Mouse (Mus musculus): ENCODE measurements around the gene Hnrnpab.
A peak's percentile ranks its signal among the peaks of the same experiment; 100 is the strongest.
"Not testable (repeated sequence)": the region's sequence is repeated elsewhere in the genome, so short reads cannot be mapped to it uniquely, and the experiment has no call there.

The Hnrnpab gene

DNA sequence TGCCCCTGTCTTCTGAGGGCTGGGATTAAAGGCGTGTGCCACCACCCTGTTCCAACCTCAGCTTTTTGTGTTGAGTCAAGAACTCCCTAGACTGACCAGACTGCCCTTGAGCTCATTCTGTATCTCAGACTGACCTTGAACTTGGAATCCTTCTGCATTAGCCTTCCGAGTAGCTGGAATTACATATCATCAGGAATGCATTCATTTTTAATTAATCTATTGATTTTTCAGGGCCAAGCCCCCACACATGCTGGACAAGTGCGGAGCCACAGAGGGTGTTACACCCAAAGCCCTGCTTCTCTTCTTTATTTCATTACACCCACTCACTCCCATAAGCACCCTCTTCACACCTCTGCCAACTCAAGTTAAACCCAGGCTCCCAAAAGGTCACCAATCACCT is 27.1 kb upstream of the Hnrnpab start:
- no peak for DNase-seq (ENCODE audit: low spot score)

DNA sequence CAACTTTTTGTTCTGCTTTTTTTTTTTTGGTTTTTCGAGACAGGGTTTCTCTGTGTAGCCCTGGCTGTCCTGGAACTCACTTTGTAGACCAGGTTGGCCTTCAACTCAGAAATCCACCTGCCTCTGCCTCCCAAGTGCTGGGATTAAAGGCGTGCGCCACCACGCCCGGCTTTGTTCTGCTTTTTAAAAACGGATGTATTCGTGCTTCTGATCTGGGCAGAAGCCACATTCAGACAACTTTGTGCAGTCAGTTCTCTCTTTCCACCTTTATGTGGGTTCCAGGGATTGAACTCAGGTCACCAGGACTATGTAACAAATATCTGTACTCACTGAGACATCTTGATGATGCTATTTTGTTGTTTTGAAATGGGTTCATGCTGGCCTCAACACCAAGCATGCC is 26.6 kb upstream of the Hnrnpab start:
- DNase-seq (ENCODE audit: low spot score): not testable (repeated sequence)

DNA sequence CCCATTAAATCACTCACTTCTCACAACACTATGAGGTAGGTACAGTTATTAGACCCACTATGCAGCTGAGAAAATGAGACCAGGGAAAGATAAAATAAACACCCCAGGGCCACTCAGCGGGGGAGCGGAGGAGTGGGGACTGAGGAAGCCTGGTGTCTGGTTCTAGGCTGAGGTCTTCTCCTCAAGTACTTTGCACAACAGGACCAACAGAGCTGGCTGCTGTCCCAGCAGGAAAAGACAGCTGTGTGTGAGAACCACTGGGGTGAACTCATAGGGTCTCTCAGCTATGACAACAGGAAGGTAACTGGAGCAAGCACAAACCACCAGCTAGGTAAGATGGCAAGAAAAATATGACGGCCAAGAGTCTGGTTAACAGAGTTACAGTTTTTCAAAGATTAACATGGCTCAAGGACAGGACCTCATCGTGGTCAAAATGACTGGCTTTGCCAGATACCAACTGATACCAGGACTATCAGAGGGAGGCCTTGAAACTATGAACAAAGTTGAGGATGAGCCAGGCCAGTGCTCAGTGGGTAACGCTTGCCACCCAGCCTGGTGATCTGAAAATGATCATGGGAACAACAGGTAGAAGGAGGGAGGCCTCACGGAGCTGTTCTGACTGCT is 25.6 kb upstream of the Hnrnpab start:
- DNase-seq (ENCODE audit: low spot score): no peak

DNA sequence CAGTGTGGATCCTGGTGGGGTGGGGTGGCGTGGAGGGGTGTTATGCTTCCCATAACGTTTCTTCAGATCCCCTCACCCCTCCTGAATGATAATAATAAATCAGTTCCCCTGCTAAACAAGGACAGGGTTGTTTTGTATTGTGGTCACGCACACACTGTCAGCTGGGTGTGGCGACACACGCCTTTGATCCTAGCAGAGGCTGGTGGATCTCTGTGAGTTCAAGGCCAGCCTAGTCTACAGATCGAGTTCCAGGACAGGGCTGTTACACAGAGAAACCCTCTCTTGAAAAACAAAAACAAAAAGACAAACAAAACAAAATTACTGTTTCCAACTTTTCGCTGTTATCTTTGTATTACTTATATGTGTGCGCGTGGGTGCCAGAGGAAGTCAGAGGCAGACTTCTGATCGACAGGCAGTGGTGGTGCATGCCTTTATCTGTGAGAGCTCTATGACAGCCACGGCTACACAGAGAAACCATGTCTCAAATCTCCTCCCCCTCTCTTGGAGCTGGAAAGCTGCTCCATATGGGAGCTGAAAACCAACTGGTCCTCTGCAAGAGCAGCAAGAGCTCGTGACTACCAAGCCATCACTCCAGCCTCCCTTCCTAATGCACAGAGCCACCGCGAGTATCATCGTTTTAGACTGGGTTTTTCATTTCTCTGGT is 23.1 kb upstream of the Hnrnpab start:
- no peak for DNase-seq (ENCODE audit: low spot score)

DNA sequence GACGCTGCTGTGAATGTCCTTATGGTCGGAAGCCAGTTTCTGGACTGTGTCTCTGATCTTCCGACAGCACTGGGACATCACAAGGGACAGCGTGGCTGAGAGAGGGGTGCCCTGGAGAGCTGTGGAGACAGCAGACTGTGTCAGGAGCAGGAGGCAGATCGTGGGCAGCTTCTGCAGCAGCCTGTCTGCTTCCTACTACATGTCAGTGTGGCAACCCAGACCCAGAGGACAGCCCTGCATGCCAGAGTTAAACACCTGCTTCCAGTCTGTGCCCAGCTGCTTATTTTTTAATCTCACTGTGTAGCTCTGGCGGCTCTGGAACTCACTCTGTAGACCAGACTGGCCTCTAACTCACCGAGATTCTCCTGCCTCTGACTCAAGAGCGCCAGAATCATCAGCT is 21.3 kb upstream of the Hnrnpab start:
- no peak for DNase-seq (ENCODE audit: low spot score)

DNA sequence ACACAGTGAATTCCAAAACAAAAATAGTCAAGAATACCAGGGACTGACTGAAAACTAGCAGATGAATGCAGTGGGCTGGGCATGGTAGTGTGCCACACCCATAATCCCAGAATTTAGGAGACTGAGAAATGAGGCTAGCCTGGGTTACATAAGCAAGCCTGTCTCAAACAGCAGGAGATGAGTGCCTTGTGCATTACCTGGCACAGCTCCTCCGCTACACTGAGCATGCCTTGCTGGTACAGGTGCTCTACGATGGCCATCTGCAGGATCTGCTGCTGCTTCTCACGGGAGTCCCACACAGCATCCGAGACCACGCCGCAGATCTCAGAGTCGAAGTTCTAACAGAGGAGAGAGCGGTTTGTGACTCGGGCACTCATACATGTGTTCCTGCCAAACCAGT is 20.8 kb upstream of the Hnrnpab start:
- no peak for DNase-seq (ENCODE audit: low spot score)

DNA sequence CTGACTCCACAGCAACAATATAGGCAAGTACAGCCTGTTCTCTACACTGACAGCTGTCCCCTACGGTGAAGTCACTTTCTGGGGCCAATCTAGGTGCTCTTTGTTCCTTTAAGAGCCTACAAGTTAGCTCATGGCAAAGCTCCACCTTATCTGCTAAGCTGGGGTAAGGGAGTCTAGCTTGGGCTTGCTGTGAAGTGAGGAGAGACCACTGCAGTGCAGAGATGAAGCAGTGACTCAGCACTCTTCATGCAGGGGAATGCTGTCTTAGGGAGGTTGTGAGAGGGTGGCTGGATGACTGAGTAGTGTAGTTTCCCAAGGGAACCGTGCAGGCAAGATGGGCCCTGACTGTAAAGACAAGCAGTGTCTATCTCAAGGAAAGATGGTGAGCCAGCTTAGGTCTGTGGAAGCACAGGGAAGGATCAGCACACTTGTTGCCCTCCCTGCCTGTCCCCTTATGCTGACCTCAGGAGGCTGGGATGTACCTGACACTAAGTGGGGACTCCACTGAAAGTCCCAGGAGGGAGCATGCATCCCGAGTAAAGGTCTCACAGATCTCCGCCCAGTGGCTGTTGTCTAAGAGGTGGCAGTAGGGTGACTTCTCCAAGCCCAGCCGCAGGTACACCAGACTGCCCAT is 18.7 kb upstream of the Hnrnpab start:
- DNase-seq (ENCODE audit: low spot score): peak; percentile 46

DNA sequence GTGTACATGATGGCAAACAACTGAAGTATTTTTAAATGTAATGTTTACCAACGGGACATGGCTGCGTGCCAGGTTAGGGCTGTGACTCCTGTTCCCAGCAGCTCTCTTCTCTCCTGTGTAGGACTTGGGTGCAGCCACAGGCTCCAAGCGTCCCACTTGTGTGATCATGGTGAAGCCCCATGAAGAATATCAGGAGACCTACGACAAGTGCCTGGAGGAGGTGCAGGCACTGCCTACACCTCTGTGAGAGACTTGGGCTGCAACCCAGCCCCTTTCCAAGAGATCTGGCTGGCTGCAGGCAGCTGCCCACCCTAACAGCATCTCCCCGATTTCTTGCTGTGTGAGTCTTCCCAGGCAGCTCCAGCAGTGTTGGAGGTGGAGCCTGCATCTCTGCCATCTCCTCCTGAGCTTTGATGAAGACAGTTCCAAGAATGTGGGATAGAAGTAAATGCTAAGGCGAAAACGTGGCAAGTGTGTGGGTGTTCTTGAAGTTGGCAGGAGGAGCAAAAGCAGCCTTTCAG is 16.4 kb upstream of the Hnrnpab start:
- DNase-seq (ENCODE audit: low spot score): no peak

DNA sequence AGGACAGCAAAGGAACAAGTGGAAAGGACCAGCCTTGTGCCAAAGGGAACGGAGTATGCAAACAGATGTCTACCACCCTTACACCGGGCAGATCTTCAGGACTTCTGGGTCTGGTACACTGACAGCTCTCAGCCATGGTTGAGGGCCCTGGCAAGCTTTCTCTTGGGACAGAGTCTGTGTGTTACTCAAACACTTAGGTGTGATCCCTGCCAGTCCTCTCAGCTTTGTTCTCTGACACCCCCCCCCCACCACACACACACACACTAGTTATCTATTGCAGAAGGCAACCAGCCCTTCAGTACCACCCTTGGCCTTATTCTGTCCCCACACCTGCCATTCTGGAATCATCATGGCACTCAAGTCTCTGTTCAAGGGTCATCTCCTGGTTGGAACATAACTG is 15.1 kb upstream of the Hnrnpab start:
- no peak for DNase-seq (ENCODE audit: low spot score)

DNA sequence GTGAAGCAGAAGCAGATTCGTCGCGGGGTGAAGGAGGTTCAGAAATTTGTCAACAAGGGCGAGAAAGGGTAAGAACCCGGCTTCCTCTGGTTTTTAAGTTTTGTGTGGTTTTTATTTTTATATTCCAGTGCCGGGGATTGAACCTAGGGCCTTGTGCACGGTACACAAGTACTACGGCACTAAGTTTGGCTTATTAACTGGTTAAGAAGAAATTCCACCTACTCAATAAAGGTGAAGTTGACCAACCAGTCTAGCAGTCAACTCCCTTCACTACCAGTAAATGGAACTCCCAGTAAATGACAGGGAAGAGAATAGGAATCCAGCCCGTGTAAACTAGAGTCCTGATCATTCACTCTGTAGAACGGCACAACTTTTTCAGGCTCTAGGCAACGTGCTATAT is 13.4 kb upstream of the Hnrnpab start:
- no peak for DNase-seq (ENCODE audit: low spot score)

DNA sequence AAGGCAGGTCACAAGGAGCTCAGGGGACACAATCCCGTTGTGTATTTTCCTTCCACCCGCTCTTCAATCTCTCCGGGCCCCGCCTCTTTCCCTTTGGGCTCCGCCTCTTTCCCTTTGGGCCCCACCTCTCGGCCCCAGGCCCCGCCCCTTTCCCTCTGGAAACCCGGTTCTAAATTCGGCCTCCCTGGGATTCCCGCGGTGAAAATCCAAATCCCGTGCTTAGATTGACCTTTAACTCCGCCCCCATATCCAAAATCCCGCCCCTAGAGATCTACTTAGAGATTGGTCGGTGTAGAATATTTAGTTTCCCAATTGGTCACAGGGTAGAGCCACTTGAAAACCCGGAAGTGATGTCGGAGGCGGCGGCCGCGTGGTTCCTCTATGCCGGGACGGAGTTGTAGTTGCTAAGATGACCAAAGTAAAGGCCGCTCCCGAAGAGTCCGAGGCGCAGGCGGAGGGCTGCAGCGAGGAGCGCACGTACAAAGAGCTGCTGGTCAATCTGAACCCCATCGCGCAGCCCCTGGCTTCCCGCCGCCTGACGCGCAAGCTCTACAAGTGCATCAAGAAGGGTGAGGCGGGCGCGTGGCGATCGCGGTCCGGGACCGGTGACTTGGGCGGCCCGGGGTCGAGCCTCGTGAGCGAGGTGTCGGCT is 12.9 kb upstream of the Hnrnpab start, which contains the start of gene Nhp2:
Nhp2 (plus strand) TSS at position 327 of the 652 bp plus-strand sequence.
- DNase-seq (ENCODE audit: low spot score): peak; percentile 100

DNA sequence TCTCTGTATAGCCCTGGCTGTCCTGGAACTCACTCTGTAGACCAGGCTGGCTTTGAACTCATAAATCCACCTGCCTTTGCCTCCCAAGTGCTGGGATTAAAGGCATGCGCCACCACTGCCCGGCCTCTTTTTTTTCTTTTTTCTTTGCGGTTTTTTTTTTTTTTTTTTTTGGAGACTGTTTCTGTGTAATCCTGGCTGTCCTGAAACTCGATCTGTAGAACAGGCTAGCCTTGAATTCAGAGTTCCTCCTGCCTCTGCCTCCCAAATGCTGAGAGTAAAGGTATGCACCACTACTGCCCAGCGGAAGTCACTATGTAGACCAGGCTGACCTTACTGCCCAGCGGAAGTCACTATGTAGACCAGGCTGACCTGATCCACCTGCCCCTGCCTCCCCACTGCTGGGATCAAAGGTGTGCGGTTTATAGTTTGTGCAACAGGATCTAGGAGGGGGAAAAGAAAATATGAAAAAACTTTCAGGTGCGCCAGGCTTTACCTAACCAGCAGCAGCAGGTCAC is 12.3 kb upstream of the Hnrnpab start:
- DNase-seq (ENCODE audit: low spot score): no peak

DNA sequence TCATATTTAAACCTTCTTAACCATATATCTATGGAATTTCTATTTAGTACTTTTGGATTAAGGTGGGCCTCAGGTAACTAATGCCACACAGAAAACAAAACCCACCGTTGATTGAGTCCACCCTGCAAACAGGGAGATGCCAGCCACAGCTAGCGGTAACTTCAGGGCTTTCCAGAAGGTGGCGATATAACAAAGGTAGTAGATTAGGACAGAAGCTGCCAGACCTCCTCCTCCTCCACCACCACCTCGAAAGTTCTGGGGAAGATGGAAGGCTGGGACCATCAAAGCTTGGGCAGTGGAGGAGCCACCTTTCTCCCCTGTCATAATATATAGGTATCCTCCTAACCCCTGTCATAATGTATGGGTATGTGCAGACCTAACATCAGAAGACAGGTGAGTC is 11.0 kb upstream of the Hnrnpab start:
- peak; percentile 83 for DNase-seq (ENCODE audit: low spot score)

DNA sequence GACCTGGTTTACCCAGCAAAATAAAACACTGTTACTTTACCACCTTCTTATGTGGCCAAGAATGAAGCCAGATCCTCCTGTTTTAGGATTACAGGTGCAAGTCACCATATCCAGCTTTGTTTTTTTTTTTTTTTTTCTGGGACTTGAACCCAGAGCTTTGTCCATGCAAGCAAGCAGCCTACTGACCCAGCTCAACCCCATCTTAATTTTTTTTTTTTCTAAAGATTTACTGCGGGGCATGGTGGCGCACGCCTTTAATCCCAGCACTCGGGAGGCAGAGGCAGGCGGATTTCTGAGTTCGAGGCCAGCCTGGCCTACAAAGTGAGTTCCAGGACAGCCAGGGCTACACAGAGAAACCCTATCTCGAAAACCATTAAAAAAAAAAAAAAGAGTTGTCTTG is 9.5 kb upstream of the Hnrnpab start:
- not testable (repeated sequence) for DNase-seq (ENCODE audit: low spot score)

DNA sequence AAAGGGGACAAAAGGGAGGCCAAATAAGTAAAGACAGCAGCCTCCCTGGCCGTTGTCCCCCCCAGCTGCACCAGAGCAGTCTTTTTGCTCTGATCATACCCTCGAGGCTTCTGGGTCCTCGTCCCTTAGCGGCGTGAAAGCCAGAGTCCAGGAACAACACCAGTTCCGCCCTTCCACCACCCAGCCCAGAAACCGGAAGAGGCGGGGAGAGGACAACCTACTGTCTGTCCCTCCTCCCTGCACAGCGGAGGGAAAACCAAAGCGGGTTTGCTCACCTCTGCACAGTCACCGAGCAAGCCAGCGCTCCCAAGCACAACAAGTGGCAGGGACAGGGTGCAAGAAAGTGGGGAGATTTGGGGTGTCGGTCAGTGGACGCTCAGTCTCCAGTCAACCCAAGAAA is 9.0 kb upstream of the Hnrnpab start:
- peak; percentile 87 for DNase-seq (ENCODE audit: low spot score)

DNA sequence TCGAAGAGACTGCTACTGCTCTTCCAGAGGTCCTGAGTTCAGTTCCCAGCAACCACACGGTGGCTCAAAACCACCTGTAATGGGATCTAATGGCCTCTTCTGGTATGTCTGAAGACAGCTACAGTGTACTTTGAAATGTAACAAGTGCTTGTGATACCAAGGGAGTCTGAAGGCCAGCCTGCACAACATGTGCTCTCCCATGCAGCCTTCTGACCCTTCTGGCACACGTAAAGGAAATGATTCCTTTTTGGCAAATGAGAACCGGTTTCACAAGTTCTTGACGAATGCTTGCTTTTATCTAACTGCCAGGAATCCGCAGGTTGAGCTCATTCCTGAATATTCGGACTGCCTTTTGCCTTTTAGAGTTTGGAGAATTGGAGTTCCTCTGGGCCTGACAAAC is 8.5 kb upstream of the Hnrnpab start:
- DNase-seq (ENCODE audit: low spot score): no peak

DNA sequence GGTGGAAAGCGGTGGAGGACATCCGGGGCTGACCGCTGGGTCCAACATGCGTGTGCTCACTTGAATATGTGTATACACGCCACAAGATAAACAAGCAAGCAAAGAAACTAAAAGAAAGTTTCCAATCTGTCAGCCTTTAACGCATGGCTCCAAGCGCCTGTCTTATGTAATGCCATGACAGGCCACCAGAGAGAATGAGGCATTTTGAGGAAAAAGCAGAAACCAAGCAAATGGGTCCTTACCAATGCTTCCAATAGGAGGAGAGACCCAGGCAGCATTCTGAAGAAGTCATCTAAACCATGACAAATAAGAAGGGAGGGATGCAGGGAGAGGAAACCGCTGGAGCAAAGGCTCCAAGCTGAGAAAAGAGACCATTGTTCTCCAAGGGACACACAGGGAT is 7.6 kb upstream of the Hnrnpab start:
- DNase-seq (ENCODE audit: low spot score): no peak

DNA sequence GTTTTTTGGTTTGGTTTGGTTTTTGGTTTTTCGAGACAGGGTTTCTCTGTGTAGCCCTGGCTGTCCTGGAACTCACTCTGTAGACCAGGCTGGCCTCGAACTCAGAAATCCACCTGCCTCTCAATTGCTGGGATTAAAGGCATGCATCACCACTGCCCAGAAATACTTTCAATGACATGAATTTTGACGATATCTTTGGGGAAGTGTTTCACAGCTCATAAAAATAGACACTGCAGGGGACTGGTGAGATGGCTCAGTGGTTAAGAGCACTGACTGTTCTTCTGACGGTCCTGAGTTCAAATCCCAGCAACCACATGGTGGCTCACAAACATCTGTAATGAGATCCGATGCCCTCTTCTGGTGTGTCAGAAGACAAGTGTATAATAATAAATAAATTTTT is 3.3 kb upstream of the Hnrnpab start:
- DNase-seq (ENCODE audit: low spot score): not testable (repeated sequence)

DNA sequence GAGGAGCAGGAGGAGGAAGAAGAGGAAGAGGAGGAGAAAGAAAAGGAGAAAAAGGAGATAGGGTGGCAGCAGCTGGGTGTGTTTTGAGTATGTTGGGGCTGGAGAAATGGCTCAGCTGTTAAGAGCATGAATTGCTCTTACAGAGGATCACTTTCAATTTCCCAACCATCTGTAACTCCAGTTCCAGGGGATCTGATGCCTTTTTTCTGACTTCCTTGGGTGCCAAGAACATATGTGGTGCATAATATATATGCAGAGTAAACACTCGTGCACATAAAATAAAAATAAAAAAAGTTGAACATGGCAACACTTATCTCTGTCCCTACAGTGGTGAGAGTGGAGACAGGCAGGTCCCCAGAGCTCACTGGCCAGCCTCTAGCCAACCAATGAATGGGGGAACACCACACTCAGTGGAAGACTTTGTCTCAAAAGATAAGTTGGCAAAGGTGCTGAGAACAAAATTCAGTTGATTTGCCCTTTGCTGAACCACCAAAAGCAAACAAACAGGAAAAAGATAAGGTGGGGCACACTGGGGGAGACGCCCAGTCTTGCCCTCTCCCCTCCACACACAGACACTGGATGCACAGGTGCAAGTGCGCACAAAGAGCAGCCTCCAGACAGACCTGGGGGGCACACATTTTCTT is 2.7 kb upstream of the Hnrnpab start:
- DNase-seq (ENCODE audit: low spot score): no peak

DNA sequence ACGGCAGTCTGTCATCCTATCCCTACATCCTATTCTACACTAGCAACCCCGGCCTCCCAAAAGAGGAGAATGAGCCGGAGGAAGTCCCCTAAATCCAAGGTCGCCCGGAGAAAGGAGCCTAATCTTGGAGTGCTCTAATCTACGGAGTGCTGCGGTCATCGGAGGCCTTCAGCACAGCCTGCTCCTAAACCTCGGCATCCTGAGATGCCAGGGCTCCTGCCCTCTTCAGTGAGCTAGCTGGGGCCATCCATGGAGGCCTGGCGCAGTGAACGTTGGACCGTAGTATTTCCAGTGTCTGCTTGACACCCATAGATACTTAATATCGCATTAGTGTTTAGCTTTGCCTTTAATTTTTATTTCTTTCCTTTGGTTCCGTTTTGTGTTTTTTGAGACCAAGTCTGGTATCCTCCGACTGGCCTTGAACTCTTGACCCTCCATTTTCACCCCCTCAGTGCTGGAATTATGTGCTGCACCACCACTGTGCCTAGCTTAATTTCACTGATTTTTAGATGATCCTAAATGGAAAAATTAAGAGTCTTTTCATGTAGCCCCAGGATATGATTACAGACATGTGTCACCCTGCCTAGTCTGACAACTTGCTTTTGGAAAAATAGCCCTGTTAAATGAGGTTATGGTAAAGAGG is 570 bp upstream of the Hnrnpab start:
- no peak for DNase-seq (ENCODE audit: low spot score)

DNA sequence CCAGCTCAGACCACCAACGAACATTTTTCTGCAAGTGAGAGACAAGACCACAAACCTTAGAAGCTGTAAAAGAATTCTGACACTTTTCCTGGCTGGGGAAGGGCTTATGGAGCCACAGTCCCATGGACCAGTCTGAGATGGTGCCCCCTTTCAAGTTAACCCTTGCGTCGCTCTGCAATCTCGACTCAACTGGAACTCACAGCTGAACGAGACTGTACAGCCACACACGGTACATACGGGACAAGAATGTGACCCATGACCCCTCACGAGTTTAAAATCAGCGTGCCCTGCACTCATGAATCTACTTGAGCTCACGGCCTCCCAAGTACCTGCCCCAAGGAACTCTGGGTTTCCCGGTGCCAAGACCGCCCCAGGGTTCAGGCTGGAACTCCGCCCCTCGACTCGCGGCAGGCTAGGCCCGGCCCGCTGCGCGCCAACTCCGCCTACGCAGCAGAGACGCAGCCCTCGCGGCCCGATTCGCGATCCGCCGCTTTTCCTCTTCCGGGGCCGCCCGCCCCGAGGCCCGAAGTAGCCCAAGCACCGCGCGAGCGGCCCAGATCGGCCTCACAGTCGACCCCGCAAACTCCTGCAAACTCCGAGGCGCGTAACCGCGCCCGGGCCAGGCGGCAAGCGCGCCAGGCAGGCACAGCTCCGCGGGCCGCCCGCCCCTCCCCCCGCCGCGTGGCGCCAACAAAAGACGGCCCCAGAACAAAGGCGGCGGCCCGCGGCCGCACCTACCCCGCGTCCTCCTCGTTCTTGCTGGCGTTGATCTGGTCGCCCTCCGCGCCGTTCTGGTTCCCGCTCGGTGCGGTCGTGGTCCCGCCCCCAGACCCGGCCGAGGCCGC is 823 bp downstream of the Hnrnpab start:
- peak; percentile 95 for DNase-seq (ENCODE audit: low spot score)

All from MN1 (cell line).